Mouse (Mus musculus) CD4-positive, CD25-positive, alpha-beta regulatory T cell, adult 4 months (primary cell): ENCODE measurements around the gene Mier1. TPM values are rescaled to one million over a fixed set of nuclear protein-coding genes. Genes with fewer than 3 reads are reported as not detected.
"Not testable (repeated sequence)": the region's sequence is repeated elsewhere in the genome, so short reads cannot be mapped to it uniquely, and the experiment has no call there.

Experiments
- ATAC-seq: one replicate; pipeline ENCODE4 v1.8.0; 2017
- polyA plus RNA-seq, 2 experiments: library from polyadenylated mRNA; unstranded; fragments of 100-300 nt; shearing (Covaris generic); gene quantifications; one replicate each; pipeline ENCODE4 v1.2.1; 2017

Gene Mier1
- polyA plus RNA-seq = 10 to 100 TPM; 77.0 to 89.9 TPM

DNA sequence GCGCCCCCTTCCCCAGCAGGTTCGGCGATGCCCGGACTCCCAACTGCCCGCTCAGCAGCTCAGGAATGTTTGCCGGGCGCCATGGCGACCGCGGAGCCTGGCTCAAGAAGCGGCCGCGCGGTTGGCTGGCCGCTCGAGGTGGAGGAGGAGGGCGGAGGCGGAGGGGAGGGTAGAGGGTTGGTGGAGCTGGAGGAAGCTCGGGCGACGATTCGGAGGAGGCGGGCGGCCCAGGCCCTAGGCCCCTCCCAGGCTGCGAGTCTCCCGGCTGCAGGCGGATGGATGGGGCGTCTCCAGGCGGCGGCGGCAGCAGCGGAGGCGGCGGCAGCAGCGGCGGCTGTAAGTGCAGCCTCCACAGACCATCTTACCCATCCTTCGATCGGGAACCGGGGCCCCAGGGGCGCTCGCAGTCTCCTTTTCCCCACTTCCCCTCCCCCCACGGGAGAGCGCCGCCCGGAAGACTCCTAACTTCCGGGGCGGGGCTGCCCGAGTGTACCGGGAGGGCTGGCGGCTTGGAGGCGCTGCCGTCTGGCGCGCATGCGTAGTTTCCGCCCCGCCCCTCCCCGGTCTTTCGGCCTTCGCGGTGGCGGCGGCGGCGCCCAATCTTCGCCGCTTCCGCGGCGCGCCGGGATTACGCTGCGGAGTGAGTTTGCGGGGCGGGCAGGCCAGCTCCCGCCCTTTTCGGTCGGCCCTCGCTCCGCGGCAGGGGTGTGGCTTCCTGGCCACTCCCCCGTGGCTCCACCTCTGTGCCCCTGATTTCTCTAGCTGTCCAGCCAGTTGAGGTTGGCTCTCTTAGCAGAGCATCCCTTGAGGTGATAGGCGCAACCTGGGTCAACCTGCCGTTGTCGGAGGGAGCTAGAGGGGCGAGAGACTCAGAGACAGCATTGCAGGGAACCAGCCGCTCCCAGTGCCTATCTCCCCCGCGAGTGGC, at the start of gene Mier1, which contains the start of gene Wdr78:
Mier1 (plus strand) TSS at position 207 of the 928 bp plus-strand sequence.
Wdr78 (minus strand) TSS at position 372 of the 928 bp plus-strand sequence.
- ATAC-seq = peak; percentile 91

DNA sequence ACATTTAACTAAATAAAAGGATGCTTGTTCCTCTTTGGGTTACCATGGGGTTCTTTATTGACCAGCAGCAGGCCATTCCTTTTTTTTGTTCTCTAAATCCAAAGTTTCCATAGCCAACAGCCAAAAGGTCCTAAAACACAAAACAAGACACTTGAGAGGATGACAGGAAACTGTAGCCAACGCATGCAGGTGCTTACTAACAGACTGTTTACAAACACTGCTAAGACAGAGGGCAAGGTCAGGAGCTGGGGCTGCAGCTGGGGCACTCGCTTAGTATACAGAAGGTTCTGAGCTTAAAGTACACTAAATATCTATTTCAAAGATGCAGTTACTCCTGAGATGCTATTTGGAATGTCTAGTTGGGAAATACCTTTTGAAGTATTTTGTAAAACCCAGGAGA, 49.8 kb upstream of the Mier1 start:
- no peak for ATAC-seq

DNA sequence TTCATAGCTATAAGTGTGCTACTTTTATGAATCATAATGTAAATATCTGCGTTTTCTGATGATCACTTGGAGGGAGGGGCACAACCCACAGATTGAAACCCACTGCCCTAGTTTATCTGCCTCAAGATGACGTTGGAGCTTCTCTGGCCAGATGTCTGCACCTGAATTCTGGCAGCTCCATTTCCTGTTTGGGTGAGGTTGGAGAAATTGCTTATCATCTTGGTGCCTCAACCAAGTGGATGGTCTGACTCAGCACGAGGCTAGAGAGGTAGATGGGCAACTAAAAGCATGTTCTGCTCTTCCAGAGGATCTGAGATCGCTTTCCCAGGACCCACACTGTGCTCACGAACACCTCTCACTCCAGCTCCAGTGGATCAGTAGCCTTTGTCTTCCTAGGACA, 49.2 kb upstream of the Mier1 start:
- no peak for ATAC-seq

DNA sequence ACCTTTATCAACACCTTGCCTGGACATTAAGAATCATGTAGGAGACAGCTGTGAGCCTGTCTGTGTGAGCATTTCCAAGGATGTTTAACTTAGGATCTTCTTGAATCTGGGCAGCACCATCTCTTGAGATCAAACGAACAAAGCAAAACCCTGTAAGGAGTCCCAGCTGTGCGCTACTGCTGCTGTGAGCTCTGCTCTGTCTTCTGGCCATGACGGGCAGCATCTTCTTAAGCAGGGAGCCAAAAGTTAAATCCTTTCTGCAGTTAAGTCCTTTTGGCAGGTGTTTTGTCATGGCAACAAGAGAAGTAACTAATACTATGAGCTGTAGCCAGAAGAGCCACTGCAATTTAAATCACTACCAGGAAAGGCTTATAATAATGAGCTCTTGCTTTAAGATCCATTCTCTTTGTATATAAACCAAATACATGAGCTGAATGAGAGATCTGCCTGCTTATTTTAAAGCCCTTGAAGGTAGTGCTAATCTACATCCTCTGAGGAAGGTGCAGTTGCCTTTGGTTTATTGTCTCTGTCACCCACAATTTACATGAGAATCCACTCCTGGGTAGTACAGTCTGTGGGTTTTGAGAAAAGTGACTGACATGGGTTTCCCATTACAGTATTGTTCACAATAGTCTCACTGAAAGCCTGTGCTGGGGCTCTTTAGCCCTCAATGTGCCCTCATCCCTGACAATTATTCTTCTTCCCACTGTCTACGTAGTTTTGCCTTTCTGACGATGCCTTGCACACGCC, 46.1 kb upstream of the Mier1 start:
- no peak for ATAC-seq

DNA sequence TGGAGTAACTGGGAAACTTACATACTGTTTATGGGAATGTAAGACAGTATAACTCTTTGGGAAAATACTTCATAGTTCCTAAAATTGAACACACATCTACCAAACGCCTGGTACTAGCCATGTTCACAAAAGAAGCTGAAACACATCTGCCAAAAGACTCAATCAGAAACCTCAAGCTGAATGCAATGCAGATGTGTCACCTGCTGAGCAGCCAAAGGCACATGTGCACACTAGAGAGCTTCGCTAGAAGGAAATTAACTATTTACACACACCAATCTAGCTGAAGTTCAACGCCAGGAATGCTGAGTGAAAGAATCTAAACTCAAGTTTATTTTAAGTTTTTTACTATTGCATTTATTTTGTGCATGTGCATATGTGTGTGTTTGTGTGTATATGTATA, 43.6 kb upstream of the Mier1 start:
- no peak for ATAC-seq

DNA sequence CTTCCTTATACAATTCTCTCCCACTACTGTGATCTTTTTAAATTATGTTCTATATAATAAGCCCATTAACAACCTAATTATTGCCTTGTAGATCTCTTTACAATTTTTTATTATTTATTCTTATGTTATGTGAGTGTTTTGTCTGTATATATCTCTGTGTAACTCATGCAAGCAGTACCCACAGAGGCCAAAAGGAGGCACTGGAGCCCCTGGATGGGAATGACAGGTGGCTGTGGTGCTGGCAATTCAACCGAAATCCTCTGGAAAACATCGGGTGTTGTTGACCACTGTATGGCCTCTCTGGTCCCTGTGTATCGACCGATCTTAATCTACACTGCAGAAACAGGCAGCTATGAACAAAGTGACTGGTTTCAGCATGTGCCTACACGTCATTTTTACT, 29.0 kb upstream of the Mier1 start:
- no peak for ATAC-seq

DNA sequence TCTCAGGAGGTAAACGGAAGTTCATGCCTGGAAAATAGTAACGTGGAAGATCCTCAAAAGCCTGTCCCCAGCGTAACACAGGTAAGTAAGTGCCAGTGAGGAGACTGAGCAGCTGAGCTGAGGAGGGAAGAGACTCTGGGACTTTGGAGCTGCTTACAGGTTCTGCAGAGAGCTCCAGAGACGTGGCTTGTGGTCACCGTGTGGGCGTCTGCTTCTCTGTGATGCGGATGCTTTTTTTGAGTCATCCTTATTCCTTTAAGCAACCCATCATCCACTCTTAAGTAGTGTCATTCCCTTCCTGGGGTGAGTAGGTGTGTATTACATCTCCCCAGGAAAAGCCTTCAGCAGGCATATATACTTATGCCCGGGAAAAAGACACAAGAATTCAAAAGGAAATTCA, 18.3 kb upstream of the Mier1 start:
- peak; percentile 69 for ATAC-seq

DNA sequence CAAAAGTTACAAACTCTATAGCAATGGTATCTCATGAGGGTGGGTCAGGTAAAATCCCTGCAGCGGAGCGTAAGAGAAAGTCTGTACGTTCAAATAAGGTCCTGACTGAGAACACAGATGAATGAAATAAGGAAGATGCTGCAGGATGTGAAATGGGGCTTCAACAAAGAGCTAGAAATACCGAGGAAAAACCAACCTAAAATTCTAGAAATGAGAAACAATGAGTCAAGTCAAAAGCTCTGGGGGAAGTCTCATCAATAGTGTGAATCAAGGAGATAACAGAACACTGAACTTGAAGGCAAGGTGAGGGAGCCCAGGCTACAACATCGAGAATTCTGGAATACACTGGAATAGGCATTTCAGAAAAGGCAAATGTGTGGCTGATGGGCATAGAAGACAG, 15.7 kb upstream of the Mier1 start:
- ATAC-seq = no peak

DNA sequence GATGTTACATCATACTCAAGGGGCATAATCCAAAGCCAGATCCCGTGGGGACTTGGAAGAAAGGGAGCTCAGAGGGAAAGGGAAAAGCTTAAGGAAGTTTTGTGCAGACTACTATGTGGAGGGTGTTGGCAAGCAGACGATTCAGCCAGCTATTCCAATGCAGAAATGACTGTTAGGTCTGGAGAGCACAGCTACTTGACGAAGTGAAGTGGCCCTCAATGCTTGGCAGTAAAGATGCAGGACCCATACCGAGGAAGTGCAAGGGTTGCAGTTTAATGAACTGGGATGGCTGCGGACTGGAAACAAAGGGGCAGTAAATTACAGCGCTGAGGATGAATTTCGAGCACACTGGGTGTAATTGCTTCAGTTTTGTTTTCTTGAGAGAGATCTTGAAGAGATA, 1.5 kb upstream of the Mier1 start:
- no peak for ATAC-seq

DNA sequence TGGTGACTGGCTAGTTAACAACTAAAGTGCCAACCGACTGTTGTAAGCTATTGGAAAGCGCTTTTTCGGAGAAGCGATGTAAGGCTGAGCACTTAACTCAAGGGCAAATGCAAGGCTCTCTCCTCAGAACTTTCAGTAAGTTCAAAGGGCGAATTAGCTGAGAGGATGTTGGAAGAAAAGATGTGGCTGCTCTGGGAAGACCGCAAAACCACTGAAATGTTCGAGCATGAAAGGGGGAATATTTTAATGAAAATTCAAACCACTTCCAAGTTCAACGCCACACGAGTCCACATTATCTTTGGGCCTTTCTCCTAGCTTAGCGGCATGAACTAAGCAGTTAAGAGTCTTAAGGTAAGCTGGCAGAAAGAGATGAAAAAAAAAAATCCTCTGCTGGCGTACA, 788 bp upstream of the Mier1 start:
- ATAC-seq = no peak

DNA sequence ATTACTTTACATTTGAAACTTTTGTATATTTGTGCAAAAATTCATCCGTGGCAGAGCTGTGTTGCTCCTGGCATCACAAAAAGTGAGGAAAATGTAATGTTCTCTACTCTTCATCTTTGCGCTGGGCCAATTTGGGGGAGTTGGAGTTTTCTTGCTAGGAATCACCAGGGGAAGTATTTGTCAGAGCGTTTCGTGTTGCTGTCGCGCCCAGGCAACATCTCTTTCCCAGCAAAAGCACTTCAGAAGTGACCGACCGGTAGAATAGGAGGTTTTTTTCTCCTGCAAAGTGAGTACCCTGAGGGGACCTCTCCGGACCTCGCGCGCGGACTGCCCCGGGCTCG, 4.7 kb downstream of the Mier1 start:
- ATAC-seq = peak; percentile 0

DNA sequence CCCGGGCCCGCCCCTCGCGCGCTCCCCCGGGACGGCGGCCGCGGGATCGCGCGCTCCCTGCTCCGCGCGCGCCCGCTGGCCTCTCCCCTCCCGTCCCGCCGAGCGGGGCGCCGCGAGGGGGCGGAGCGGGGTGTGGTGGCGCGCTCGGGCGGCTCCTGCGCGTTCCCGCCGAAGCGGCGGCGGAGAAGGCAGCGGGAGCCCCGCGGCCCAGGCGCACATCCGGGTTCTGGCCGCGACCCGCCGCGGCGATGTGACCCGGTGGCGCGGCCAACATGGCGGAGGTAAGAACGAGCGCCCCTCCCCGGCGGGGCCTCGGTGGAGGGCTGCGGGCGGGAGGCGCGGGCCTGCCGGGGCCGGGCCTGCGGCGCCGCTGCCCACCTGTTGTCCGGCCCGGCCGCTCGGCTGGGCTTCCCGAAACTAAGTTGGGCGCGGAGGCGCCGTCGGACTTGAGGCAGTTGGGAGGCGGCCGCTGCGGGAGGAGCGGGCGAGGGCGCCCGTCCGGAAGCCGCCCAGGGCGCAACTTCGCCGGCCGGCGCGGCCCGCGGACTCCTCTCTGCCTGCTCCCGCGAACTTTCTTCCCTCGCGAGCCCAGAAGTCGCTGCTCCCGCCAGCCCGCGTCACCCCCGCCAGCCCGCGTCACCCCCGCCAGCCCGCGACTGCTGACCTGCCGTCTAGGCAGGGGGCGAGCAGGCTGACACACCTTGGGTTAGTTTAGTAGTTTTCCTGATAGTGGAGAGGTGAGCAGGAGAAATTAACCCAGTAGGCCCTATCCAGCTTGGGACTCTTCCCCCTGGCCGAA, 5.2 kb downstream of the Mier1 start:
- peak; percentile 38 for ATAC-seq

DNA sequence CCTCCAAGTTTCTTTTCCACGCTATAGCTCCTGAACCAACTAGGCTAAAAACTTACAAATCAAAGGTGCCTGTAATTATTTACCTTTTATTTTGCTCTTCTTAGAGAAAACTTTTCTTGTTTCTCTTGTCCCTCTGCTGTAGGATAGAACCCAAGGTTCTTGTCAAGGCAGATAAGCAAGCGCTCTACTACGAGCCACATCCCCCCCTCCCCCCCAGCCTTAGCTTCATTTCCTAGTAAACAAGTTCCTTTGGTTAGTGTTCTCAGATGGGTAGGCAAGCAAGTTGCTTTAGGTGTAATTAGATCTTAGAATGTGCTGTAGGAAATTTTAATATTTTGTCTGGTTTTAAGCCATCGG, 5.8 kb downstream of the Mier1 start:
- ATAC-seq = peak; percentile 22

DNA sequence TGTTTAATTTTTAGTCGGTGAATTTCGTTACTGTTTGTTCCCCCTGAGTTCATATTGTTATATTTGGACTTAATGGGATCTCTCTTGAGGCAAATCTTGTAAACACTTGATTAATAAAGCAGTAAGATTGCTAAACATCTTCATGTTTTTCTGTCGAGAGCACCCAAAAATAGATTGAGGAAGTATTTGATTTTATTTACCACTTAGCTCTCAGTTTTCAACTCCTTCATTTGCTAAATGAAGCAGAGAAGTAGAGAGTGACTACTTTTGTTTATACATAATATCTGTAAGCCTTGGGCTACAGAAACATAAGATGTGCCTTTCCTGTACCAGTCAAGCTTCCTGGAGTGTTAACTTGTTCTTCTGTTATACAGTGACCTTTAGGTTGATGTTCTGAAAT, 6.2 kb downstream of the Mier1 start:
- no peak for ATAC-seq

DNA sequence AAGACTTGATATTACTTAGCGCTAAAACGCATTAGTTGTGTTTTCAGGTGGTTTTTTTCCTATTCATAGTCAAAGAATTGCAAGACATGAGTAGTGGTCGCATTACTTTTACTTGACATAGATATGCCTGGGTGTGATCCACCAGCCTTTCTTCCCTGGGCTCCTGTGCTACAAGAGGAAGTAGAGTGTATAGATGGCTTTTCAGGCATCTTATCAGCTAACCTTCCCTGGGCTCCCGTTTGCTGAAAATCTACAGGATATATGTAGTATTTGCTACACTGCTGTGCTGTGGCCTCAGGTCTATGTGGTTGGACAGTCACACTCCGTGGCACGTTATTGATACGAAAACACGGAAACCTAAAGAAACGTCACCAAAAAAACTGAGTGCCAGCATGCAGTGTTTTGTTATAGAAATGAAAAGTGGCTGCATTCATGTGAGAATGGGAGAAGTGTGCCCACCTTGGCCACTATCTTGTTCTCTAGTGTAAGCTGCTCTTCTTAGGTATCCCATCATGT, 6.7 kb downstream of the Mier1 start:
- ATAC-seq = no peak

DNA sequence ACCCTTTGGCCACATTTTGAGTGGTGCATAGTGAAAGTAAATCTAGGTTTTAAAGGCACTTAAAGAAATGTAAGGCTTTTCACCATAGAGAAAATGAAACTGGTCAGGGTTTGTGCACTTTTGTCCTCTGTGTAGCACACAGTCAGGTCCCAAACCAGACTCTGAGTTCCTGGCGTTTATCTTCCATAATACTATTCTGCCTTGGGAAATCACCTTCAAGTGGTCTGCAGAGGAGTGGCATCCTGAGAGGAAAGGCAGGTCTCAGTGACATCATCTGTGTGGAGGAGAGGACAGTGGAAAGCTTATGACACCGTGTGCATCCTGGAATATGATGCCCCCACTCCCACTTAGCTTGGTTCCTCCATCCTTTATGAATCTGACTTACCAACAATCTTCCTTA, 8.9 kb downstream of the Mier1 start:
- peak; percentile 35 for ATAC-seq

DNA sequence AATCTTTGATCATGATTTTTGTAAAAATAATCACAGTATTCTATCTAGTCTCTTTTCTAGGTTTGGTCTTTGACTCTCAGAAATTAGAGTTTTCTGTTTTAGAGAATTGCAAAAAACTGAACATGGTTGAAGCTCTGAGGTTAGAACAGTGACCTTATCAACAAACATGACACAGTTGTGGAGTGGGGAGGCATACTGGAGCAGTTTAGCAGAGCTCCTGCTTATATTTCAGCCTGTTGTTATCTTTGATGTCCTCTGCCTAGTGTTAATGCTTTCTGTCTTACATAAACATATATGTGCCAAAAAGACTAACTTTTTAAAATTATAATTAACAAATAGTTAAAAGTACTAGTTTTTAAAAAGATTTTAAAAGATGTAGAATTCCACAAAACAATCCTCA, 9.4 kb downstream of the Mier1 start:
- ATAC-seq = no peak

DNA sequence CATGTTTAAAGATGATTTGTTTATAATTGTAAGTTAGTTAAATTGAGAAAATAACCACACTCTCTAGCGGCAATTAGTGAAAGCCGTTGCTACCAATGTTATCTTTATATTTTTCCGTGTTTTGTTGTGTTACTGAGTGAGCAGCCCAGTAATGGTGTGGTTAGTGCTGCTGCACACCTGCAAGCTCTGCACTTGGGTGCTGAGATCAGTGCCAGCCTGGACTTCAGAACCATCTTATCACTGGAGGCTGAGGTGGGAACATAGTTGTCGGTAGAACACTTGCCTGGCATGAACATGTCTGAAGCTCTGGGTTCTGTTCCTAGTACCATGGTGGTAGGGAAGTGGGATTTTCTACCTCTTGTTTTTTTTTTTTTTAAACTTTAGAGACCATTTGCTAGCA, 12.3 kb downstream of the Mier1 start:
- ATAC-seq = no peak

DNA sequence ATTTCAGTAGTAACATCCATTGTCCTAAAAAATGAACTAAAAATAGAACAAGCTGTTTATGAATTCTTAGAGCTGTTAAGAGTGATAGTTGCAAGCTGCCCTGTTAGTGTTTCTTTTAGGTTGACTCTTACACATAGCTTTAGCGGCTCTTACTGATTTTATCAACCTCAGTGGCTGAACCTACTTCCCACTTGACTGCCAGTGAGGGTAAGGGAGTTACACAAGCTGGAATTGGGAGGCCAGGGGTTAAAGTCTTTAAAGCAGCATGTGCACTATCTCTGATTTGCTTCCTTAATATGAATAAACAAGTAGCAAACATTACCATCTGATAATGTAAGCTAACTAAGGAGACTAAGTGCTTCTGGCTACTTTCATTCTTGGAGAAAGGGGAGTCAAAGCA, 22.8 kb downstream of the Mier1 start:
- no peak for ATAC-seq

DNA sequence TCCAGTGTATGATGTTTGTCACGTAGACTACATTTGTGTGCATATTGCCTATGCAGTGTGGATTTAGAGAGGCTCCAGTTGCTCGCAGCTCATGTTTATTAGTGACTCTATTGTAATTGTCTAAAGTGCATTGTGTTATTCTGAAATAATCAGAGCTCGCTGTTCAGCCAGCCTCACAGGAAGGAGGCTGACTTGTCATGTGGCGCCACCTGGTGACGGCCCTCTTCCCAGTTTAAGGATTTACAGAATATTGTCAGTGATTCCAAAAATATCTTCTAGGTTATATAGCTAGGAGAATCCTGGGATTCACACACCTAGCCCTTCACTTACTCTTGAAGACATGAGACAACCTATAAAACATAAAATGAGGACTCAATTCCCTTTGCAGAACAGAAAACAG, 32.1 kb downstream of the Mier1 start:
- peak; percentile 74 for ATAC-seq

DNA sequence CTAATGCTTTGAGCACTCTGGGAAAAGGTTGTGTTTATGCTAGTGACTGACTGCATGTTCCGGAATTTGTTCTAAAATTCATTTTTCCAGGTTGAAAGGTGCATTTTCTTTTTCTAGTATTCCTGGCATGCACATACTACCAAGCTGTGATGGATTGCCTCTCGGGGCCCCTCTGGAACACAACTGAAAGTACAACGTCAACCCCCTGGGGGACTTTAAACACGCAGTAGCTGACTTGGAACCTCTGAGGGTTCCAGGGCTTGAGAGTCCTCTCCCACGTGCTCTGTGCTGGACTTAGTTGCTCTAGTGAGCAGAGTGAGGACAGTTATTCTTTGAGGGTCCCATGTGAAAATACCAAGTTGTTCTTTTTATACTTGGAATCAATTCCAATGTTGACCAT, 37.8 kb downstream of the Mier1 start:
- no peak for ATAC-seq

DNA sequence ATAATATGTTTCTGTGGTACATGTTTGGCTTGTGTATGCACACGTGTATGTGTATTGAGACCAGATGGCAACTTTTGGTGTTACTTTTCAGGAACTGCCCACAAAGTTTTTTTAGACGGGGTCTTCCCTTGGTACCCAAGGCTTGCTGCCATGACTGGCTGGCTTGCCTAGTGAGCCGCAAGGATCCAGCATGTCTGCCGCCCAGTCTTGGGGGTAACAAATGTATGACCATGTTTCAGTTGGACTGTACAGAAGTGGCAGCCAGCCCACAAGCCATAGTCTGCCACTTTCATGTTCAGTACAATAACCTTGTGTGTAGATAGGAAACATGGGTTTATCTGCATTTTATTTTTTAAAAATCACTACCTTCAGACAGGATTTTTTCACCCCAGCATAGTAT, 44.6 kb downstream of the Mier1 start:
- no peak for ATAC-seq

DNA sequence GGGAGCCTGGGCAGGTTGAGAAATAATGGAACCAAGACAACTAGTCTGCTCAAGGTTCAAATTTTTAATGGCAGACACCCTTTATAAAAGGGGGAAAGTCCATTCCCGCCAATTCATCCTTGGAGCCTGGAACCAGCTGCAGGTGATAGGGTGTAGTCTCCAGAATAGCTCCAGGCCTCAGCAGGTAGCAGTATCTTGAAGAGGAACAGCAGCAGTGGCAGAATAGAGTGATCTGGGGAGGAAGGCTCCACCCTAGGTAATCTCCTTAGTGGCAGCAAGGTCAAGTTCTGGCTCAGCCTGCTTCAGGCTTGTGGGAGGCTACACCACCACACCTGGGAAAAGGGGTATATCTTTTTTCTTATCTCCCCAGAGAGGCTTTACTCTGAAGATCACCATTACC, 52.0 kb downstream of the Mier1 start:
- ATAC-seq = not testable (repeated sequence)
